Mouse (Mus musculus): ENCODE results near the gene Ndufs6.

The Ndufs6 gene

GRCm38 (mm10) chr13:73305398-73306084, 22.8 kb downstream of the Ndufs6 start:
- DNase-seq = peak; percentile 40 to 47

- no peak for DNase-seq
These were observed 23.6 kb downstream of the Ndufs6 start for GRCm38 (mm10) chr13:73304729-73305128.

GRCm38 (mm10) chr13:73299322-73299721, 29.0 kb downstream of the Ndufs6 start:
- DNase-seq = no peak

- DNase-seq = no peak
These were observed 29.6 kb downstream of the Ndufs6 start for GRCm38 (mm10) chr13:73298717-73299116.

GRCm38 (mm10) chr13:73291102-73291501, 37.2 kb downstream of the Ndufs6 start:
- no peak for DNase-seq

GRCm38 (mm10) chr13:73290206-73290605, 38.1 kb downstream of the Ndufs6 start:
- DNase-seq = no peak

- DNase-seq = no peak
These were observed 44.8 kb downstream of the Ndufs6 start for GRCm38 (mm10) chr13:73283534-73283933.

- DNase-seq = no peak
These were observed 45.9 kb downstream of the Ndufs6 start for GRCm38 (mm10) chr13:73282407-73282806.

GRCm38 (mm10) chr13:73279196-73279595, 49.1 kb downstream of the Ndufs6 start:
- no peak for DNase-seq

- no peak for DNase-seq
These were observed 50.5 kb downstream of the Ndufs6 start for GRCm38 (mm10) chr13:73277797-73278196.

- no peak for DNase-seq
These were observed 51.0 kb downstream of the Ndufs6 start for GRCm38 (mm10) chr13:73277361-73277760.

- DNase-seq = no peak
These were observed 54.8 kb downstream of the Ndufs6 start for GRCm38 (mm10) chr13:73273536-73273935.

GRCm38 (mm10) chr13:73272794-73273282, 55.5 kb downstream of the Ndufs6 start:
- DNase-seq = no peak

- DNase-seq = peak; percentile 4 to 21
These were observed 56.8 kb downstream of the Ndufs6 start for GRCm38 (mm10) chr13:73271336-73272242.

- no peak for DNase-seq
These were observed 57.8 kb downstream of the Ndufs6 start for GRCm38 (mm10) chr13:73270451-73271081.

- DNase-seq = no peak
These were observed 58.5 kb downstream of the Ndufs6 start for GRCm38 (mm10) chr13:73269891-73270290.

Measured in kidney, postnatal 36 days (tissue).